Mouse (Mus musculus) skeletal muscle tissue, adult 2 months (tissue): ENCODE data around the gene Opcml.

Source experiments
- DNase-seq: peaks from one replicate; pipeline ENCODE4 v3.0.0-alpha.2; 2012; ENCODE audit warnings: low read depth, low spot score

Gene Opcml

GRCm38 (mm10) chr9:28533191-28533590 is 742.6 kb downstream of the Opcml start:
- no peak for DNase-seq

- DNase-seq: no peak
Observed at GRCm38 (mm10) chr9:28535006-28535405, 744.4 kb downstream of the Opcml start.

DNA sequence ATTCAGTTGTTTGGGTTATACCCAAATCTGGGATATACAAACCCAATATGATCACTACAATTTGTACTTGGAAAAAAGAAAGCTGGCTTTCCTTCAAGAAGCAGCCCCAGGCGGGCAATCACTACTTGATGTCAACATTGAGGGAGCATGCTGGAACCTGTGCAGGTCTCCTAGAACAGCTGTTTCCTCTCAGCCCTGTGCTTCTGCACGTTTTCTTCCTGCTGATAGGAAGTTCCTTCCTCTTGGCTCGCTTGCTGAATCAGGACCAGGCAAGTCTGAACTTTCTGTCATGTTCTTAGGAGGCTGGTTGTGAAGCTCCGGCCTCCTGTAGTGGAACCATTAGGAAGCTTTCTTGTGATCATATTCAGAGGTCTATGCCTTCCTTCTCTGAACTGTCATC is 746.1 kb downstream of the Opcml start:
- DNase-seq: no peak

DNA sequence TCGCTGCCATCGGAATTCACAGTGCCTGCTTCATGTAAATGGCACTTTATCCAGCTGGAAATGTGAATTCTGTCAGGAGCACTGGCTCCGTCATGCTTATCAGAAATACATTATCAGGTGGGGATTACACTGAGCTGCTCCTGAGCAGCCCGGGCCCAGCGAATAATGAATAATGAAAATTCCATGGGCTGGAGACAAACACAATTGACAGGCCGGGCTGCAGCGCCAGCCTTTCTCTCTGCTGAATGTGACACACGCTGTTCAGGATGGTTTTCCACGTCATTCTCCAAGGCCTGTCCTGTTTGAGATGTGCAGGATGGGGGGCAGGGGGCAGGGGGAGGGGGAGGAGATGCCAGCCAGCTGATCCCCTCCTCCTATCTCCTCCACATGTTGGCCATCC is 757.6 kb downstream of the Opcml start:
- DNase-seq: no peak

DNA sequence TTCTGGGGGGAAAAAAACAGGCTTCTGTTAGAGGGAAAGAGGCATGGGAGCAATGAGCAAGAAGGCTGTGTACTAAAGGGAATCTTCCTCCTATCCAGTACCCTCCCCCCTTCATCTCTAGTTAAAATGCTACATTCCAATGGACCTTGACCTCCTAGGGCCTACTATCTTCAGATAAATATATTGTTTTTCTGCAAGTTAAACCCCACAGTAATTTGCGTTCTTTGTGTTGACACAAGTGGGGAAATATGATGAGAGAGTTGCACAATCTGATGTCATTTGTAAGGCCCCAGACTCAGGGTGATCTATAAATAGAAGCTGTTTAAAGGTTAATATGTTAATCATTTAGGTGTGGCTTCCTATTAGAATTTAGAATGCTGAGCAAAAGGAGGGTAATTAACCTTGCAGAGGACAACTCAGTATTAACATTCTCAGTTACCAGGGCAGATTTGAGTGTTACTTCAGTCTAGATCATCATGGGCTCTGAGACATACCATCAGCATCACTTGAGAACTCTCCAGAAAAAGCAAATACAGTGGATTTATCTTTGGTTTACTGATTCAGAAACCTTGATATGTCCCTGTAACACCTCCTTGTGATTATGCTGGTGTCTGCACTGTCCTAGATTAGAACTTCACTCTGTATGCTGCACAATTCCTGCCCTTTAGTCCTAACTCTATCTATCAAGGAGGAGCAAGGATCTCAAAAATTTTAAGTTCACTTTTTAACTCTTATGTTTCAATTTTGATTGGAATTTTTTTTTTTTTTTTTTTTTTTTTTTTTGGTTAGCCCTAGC is 762.0 kb downstream of the Opcml start:
- no peak for DNase-seq

DNA sequence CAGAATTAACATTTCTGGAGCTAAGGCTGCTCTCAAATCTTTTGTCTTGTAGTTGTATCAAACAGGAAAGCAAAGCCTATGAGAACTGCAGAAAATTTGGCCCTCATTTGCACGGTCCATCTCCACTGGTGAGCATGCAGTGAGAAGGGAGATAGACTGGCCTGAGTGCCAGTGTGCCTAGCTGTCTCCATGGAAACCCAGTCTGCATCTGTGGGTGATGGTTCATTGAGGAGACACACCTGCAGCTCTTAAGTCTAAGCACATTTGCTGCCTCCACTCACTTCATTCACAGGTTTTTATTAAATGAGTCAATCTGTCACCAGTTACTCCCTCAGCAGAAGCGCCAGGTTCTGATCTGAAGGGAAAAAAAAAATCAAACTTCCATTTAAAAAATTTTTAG is 768.1 kb downstream of the Opcml start:
- DNase-seq: no peak

- DNase-seq: no peak
Observed at GRCm38 (mm10) chr9:28561761-28562160, 771.2 kb downstream of the Opcml start.

DNA sequence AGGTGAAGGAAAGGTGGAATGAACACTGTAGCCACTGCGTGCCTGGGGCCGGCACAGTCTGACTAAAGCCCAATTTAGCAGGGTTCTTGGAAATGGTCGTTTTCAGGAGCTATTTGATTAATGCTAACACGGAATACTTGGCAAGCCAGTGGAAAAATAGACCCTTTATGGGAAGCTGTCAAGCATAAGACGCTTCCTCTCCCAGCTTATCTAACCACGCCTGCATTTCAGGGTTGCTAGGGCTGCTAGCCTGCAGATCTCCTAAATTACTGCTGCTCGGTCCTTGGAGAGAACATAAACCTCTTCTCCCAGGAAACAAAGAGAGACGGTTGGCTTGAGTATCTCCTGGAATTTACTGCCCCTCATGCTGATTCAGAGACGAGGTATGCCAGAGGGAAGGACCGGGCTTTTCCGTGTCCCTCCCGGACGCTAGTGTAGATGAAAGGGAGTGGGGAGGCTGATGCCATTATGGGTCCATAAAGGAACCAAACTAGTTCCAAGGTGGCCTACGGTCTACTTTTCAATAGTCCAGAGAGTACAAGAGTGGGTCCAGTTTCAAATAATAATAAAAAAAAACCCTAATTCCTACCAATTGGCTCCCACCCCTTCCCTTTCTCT is 772.6 kb downstream of the Opcml start:
- no peak for DNase-seq

DNA sequence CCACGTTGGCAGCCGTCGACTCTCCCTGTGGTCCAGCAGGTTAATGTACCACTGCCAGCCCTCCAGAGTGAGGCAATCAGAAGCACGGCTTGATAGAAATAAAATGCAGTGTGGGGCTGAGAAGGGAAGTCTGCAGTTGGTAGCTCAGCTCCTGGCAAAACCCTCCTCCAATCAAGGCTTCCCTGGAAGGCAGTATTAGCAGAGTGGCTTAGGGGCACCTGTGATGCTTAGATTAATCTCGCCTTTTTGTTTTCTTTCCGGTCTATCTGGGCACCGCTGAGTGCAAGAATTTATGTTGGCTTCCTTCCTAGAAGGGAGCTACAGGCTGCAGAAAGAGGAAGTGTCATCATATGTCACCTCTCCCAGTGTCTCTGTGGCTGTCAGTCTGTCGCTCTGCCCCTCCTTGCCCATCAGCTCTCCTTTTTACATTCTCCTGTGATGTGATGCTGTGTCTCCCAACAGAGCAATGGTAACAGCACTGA is 778.5 kb downstream of the Opcml start:
- DNase-seq: no peak

- DNase-seq: no peak
Observed at GRCm38 (mm10) chr9:28569776-28570175, 779.2 kb downstream of the Opcml start.

- no peak for DNase-seq
Observed at GRCm38 (mm10) chr9:28571682-28572081, 781.1 kb downstream of the Opcml start.

DNA sequence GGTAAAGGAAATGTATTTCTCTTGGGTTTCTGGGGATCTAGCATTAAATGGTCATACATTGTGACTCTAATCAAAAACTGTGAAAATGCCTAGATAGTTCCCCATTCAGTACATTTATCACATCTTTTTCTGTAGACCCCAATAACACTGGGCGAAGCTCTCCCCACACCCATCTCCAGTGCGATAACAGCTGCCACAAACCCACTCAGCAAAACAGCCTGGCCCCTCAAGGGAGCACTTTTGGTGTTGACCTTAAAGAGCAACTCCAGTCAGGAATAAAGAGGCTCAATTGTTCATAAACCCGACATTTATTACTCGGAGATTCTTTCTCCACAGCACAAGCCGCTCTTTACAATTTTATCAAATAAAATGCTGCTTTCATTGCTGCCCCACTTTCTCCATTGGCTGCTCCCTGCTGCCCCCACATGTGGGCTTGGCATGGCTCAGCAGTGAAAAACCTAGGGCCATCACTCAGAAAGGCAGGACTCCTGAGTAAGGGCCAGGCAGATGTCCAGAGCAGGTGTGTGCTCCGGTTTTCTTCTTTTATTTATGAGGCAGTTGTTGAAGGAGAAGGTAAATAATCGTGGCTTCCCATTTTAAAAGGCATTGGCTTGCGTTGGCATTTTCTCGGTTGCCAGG is 781.7 kb downstream of the Opcml start:
- no peak for DNase-seq

GRCm38 (mm10) chr9:28578730-28579129 is 788.2 kb downstream of the Opcml start:
- DNase-seq: no peak

DNA sequence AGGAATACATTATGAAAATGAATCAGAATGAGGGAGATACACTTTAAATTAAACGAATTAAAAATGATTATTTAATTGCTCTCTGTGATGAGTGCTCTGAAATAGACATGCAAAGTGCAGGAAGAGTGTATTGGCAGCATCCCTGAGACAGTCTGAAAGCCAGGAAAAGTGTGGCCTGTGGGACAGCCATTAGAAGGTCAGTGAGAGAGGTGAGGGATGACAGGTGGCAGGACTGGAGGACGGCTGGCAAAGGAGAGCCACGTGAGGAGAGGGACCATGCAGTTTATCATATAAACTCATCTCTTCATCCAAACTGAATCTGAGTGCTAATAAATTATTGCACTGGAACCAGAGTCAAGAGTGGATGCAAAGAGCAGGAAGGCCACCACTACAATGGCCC is 796.7 kb downstream of the Opcml start:
- no peak for DNase-seq

DNA sequence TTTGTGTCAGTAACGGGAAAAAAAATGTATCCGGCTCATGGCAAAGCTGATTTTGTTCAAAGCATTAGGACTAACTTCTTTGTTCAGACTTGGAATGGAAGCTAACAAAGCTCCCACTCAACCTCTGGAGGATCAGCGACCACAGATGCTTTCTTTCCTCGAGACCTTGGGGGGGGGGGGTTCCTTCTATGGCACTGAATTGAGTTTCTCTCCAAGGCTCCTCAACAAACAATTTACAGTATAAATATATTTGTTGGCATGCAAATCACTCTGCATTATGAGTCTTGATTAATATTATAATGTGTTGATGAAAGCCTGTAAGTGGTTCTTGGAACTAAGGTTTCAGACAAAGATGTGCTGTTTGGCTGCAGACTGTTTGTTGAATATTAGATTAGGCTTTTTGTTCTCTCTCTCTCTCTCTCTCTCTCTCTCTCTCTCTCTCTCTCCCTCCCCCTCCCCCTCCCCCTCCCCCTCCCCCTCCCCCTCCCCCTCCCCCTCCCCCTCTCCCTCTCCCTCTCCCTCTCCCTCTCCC is 797.3 kb downstream of the Opcml start:
- no peak for DNase-seq

DNA sequence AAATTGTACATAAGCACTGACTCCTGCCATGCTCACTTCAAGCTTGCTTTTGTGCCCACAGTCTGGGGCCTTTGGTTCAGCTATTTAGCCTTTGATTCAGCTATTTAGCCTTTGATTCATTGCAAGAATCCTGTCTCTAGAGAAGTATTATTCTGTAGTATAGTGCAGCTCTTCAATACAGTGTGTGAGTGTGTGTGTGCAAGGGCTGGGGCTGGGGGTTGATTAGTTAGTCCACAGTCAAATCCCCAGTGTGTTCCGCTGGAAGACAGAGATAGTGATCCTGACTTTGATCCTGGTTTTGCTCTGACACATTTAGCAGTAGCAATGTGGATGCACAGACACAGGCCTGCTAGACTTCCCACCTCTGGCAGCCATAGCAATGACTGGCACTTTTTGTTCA is 797.9 kb downstream of the Opcml start:
- no peak for DNase-seq

DNA sequence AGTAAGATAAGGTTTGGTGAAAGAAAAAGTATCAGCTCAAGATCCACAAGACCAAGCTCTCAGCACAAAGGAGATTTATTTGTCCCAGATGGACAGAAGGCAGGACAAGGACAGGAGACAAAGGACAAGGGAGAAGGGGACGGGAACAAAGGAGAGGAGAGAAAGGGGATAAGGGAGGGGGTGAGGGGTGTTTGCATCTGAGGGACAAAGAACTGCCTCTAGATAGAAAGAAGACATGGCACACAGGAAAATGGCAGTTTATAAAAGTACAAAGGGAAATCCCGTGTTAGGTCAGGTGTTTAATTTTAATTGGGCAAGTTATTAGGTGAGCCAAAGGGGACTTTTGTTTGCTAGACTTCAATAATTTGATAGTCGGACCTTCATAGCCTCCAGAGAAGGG is 801.6 kb downstream of the Opcml start:
- DNase-seq: no peak

DNA sequence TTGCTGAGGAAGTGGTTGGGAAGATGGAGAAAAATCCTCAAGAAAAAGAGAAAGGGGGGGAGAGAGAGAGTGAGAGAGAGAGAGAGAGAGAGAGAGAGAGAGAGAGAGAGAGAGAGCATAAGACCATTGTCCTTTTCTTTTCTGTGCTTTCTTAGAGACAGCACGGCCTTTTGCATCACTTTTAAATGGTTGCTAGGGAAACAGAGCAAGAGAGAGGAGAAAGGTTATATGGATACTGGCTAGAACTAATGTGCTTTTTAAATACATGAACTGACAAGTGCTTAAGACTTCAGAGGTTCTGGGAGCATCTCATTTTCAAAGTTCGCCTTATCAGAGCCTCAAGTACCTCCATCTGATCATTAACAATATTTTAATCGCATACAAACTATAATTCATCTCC is 804.5 kb downstream of the Opcml start:
- no peak for DNase-seq

DNA sequence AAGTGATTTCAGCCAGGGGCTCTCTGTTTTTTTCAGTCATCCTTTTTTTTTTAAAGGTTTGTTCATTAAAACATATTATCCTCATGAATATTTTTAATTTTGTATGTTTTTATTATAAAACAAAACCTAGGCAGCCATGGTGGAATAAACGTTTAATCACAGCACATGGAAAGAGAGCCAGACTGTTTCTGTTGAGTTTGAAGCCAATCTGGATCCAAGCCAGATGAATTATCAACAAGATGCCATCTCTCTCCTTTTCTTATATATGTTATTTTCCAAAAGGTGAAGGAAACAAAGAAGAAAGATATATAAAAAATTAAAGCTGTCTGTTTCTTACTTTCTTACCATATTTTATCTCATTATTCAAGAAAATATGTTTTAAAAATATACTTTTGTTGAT is 815.0 kb downstream of the Opcml start:
- DNase-seq: no peak

- DNase-seq: no peak
Observed at GRCm38 (mm10) chr9:28613683-28614620, 823.4 kb downstream of the Opcml start.

DNA sequence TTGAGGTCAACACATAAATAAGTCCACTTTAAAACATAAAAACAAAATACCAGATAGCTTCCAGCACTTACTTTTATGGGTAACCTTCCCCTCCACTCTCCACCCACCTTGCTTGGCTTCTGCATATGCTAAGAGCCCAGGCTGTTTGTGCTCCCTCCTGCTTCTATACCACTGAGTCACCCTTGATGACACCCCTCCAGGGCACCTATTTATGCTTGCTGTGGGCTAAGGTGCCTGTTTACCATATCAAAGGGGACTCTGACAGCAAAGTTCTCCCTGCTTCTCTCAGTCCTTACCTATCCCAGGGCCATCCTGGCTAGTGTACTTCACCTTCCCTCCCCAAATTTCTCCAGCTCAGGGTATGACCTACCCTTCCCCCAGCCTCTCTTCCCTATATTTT is 824.9 kb downstream of the Opcml start:
- DNase-seq: no peak
